Mouse (Mus musculus) CH12.LX (cell line): ENCODE results near the gene Hist1h2bn. TPM values are rescaled to one million over a fixed set of nuclear protein-coding genes. Genes with fewer than 3 reads are reported as not detected.
"Not testable (repeated sequence)": the region's sequence is repeated elsewhere in the genome, so short reads cannot be mapped to it uniquely, and the experiment has no call there.

Source experiments
- DNase-seq: peaks from one replicate; pipeline ENCODE4 v3.0.0-alpha.2; 2013; ENCODE audit errors: extremely low read depth
- H3K27ac ChIP-seq: 2 replicates; pipeline ENCODE4 v1.5.1; 2012; ENCODE audit warnings: low read depth, mild to moderate bottlenecking, control low read depth, moderate library complexity; ENCODE audit not compliant: insufficient read depth
- H3K27me3 ChIP-seq: replicated peaks from 2 replicates; pipeline ENCODE3; 2012; ENCODE audit warnings: inconsistent platforms
- H3K36me3 ChIP-seq, 2 experiments: replicated peaks in 1 of 2; 2 replicates each; pipeline versions ENCODE3 to v1.6.1; 2012; ENCODE audit warnings: inconsistent platforms in 1 of 2, low read length in 1 of 2, mild to moderate bottlenecking in 1 of 2, mixed read lengths in 1 of 2, moderate library complexity in 1 of 2; ENCODE audit not compliant: control insufficient read depth in 1 of 2, insufficient read depth in 1 of 2
- H3K4me1 ChIP-seq, 2 experiments: 2 replicates each; pipeline ENCODE4 v1.6.1; 2012; ENCODE audit warnings: inconsistent platforms in 1 of 2, moderate library complexity in 1 of 2; ENCODE audit not compliant: insufficient read depth in 2 of 2, control insufficient read depth in 1 of 2
- H3K4me2 ChIP-seq: 2 replicates; pipeline ENCODE4 v1.6.1; 2012; ENCODE audit warnings: low read depth, mild to moderate bottlenecking, control low read depth; ENCODE audit not compliant: poor library complexity, insufficient read depth, severe bottlenecking
- H3K4me3 ChIP-seq, 3 experiments: fragments of 150-350 bp in 1 of 3; sonication (generic) in 1 of 3; replicated peaks in 1 of 3; 2 replicates each; pipeline versions ENCODE3 to v1.5.1; 2011 to 2012; ENCODE audit warnings: low read depth in 2 of 3, low read length in 2 of 3, mild to moderate bottlenecking in 2 of 3, moderate library complexity in 2 of 3, control low read depth in 1 of 3, improper control_type of control experiment in 1 of 3, inconsistent platforms in 1 of 3, mixed read lengths in 1 of 3; ENCODE audit not compliant: poor library complexity in 1 of 3
- H3K79me2 ChIP-seq: replicated peaks from 2 replicates; pipeline ENCODE4 v1.6.1; 2012; ENCODE audit warnings: mild to moderate bottlenecking, moderate library complexity; ENCODE audit not compliant: control insufficient read depth, poor library complexity, insufficient read depth, severe bottlenecking; ENCODE audit errors: extremely low read depth
- H3K9ac ChIP-seq: 2 replicates; pipeline ENCODE4 v1.6.1; 2012; ENCODE audit warnings: low read depth, mild to moderate bottlenecking, control low read depth, moderate library complexity; ENCODE audit not compliant: insufficient read depth
- H3K9me3 ChIP-seq: replicated peaks from 2 replicates; pipeline ENCODE3; 2012; ENCODE audit warnings: low read length, inconsistent platforms, mixed read lengths
- BHLHE40 ChIP-seq: IDR thresholded peaks from 2 replicates; pipeline ENCODE4 v1.6.1; 2011; ENCODE audit warnings: mild to moderate bottlenecking, low read depth, low read length, improper control_type of control experiment
- CHD1 ChIP-seq: IDR thresholded peaks from 2 replicates; pipeline ENCODE4 v1.6.1; 2012; ENCODE audit warnings: low read depth, low read length, improper control_type of control experiment, inconsistent platforms
- CHD2 ChIP-seq: IDR thresholded peaks from 2 replicates; pipeline ENCODE4 v1.6.1; 2011; ENCODE audit warnings: low read length, improper control_type of control experiment
- E2F4 ChIP-seq: IDR thresholded peaks from 2 replicates; pipeline ENCODE4 v1.6.1; 2011; ENCODE audit warnings: low read depth, low read length, improper control_type of control experiment; ENCODE audit not compliant: insufficient replicate concordance
- ELF1 ChIP-seq: IDR thresholded peaks from 2 replicates; pipeline ENCODE4 v1.6.1; 2014; ENCODE audit warnings: low read depth, mild to moderate bottlenecking, inconsistent platforms, low read length, improper control_type of control experiment
- GABPA ChIP-seq: IDR thresholded peaks from 2 replicates; pipeline ENCODE4 v1.6.1; 2012; ENCODE audit warnings: low read depth, low read length, improper control_type of control experiment, inconsistent platforms; ENCODE audit not compliant: insufficient replicate concordance
- HCFC1 ChIP-seq: IDR thresholded peaks from 2 replicates; pipeline ENCODE4 v1.6.1; 2012; ENCODE audit warnings: low read depth, mild to moderate bottlenecking, inconsistent platforms, low read length, improper control_type of control experiment
- IRF4 ChIP-seq: IDR thresholded peaks from 2 replicates; pipeline ENCODE4 v1.6.1; 2014; ENCODE audit warnings: low read depth, mild to moderate bottlenecking, inconsistent platforms, low read length, improper control_type of control experiment
- KAT2A ChIP-seq: IDR thresholded peaks from 2 replicates; pipeline ENCODE4 v1.6.1; 2012; ENCODE audit warnings: low read length, improper control_type of control experiment, inconsistent platforms; ENCODE audit not compliant: insufficient replicate concordance
- MAFK ChIP-seq: IDR thresholded peaks from 2 replicates; pipeline ENCODE4 v1.6.1; 2011; ENCODE audit warnings: low read length, improper control_type of control experiment; ENCODE audit not compliant: insufficient replicate concordance
- MAZ ChIP-seq: IDR thresholded peaks from 2 replicates; pipeline ENCODE4 v1.6.1; 2012; ENCODE audit warnings: low read depth, mild to moderate bottlenecking, inconsistent platforms, low read length, improper control_type of control experiment, moderate library complexity
- MEF2A ChIP-seq: IDR thresholded peaks from 2 replicates; pipeline ENCODE4 v1.6.1; 2014; ENCODE audit warnings: low read depth, mild to moderate bottlenecking, inconsistent platforms, low read length, improper control_type of control experiment, borderline replicate concordance
- MXI1 ChIP-seq: IDR thresholded peaks from 2 replicates; pipeline ENCODE4 v1.6.1; 2011; ENCODE audit warnings: mild to moderate bottlenecking, low read depth, low read length, improper control_type of control experiment
- NELFE ChIP-seq: IDR thresholded peaks from 2 replicates; pipeline ENCODE4 v1.6.1; 2011; ENCODE audit warnings: low read depth, low read length, improper control_type of control experiment
- POLR2A ChIP-seq: IDR thresholded peaks from 2 replicates; pipeline ENCODE4 v1.6.1; 2011; ENCODE audit warnings: low read depth, mild to moderate bottlenecking, improper control_type of control experiment, low read length
- RCOR1 ChIP-seq: conservative IDR thresholded peaks from 2 replicates; pipeline ENCODE4 v1.6.1; 2012; ENCODE audit warnings: low read depth, mild to moderate bottlenecking, inconsistent platforms, low read length, improper control_type of control experiment
- SIN3A ChIP-seq: IDR thresholded peaks from 2 replicates; pipeline ENCODE4 v1.6.1; 2012; ENCODE audit warnings: low read length, improper control_type of control experiment, inconsistent platforms
- TBP ChIP-seq: conservative IDR thresholded peaks from 2 replicates; pipeline ENCODE4 v1.6.1; 2011; ENCODE audit warnings: low read depth, low read length, improper control_type of control experiment
- TCF12 ChIP-seq: IDR thresholded peaks from 2 replicates; pipeline ENCODE4 v1.6.1; 2014; ENCODE audit warnings: low read depth, mild to moderate bottlenecking, inconsistent platforms, low read length, improper control_type of control experiment
- UBTF ChIP-seq: IDR thresholded peaks from 2 replicates; pipeline ENCODE4 v1.6.1; 2012; ENCODE audit warnings: low read depth, mild to moderate bottlenecking, inconsistent platforms, low read length, improper control_type of control experiment, moderate library complexity
- USF2 ChIP-seq: conservative IDR thresholded peaks from 2 replicates; pipeline ENCODE4 v1.6.1; 2011; ENCODE audit warnings: low read depth, low read length, improper control_type of control experiment
- ZMIZ1 ChIP-seq: IDR thresholded peaks from 2 replicates; pipeline ENCODE4 v1.6.1; 2012; ENCODE audit warnings: low read depth, mild to moderate bottlenecking, inconsistent platforms, low read length, improper control_type of control experiment
- dilution Hi-C: fragments of 300-500 bp; cut with MboI; formaldehyde crosslinking; loops from 2 replicates; pipeline ENCODE4 v1.14.3; 2020; ENCODE audit warnings: low sequenced_read_pairs; ENCODE audit not compliant: extremely low pct_unique_long_range_greater_than_20kb, extremely low pct_ligation_motif_present
- in situ Hi-C: fragments of 300-500 bp; cut with MboI; formaldehyde crosslinking; loops from 3 replicates; pipeline ENCODE4 v1.14.3; 2019; ENCODE audit warnings: low sequenced_read_pairs, low pct_ligation_motif_present, low pct_unique_long_range_greater_than_20kb, mixed read lengths
- polyA plus RNA-seq: library from polyadenylated mRNA; unstranded; fragments of >175 nt; gene quantifications from 2 replicates; pipeline ENCODE4 v1.2.1, GENCODE M21; 2012; ENCODE audit warnings: low read depth; ENCODE audit not compliant: insufficient read length
- total RNA-seq, 2 experiments: library from RNA; depleted of rRNA; stranded (reverse); fragments of 300-350 nt in 1 of 2; fragments of >200 nt in 1 of 2; gene quantifications; 2 replicates each; pipeline ENCODE4 v1.2.3; 2012 to 2014

The Hist1h2bn gene
- total and polyA plus RNA-seq, 3 experiments = 2.6 to 1,563 (median 24.0) TPM

DNA sequence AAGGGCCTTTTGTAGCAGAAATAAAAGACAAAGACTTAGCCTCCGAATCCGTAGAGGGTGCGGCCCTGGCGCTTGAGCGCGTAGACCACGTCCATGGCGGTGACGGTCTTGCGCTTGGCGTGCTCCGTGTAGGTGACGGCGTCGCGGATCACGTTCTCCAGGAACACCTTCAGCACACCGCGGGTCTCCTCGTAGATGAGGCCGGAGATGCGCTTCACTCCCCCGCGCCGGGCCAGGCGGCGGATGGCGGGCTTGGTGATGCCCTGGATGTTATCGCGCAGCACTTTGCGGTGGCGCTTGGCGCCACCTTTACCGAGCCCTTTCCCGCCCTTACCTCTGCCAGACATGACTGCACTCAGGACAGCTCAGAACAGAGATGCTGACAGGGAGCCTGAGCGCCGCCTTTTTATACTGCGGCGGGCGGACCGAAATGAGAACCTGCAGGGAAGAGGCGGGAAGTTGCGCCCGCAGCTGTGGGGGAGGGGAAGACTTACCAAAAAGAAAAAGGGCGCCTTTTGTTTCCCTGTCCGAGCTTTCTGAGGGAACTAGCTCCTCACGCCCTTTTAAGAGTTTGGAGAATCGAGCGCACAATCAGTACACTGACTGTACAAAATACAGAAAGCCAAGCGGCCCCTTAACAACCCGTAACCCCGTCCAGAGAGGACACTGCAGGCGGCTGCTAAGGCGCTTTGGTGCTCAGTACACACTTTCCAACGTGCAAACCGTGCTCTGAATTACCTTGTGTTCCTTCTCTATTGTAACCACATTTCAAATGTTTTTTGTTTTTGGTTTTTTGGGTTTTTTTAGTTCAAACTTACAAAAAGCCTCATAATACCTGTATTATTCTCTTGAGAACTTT is 3.5 kb upstream of the Hist1h2bn start, which contains the start of gene Hist1h4k:
Hist1h4k (minus strand) TSS at position 347 of the 859 bp plus-strand sequence.
- Histone ChIP-seq H3K4me1 (peaks cover 0 to 19% of the 10 kb centered on the region in 2 experiments; a peak in 2 of 4 replicates), H3K4me3 (peak within 1 kb of the TSS; percentile 53 to 69 (median 55)), H3K9ac (peak within 1 kb of the TSS; percentile 92), H3K4me2 (peak within 1 kb of the TSS; percentile 96), H3K27ac (peak within 1 kb of the TSS; percentile 93)
- H3K36me3 ChIP-seq, H3K9me3 ChIP-seq, dilution Hi-C loops, H3K27me3 ChIP-seq, in situ Hi-C loops, H3K79me2 ChIP-seq: not testable (repeated sequence)
- peak; percentile 46; the same call in 1 of the 2 replicates for TF ChIP-seq ELF1
- TF ChIP-seq SIN3A = peak; percentile 96
- peak; percentile 82 for TF ChIP-seq HCFC1
- TF ChIP-seq KAT2A = 0 out of 2 replicates have a peak, but pooled peaks have one; percentile 64
- TF ChIP-seq E2F4 = peak; percentile 91
- peak; percentile 67 for TF ChIP-seq MEF2A
- peak; percentile 95 for TF ChIP-seq TBP
- TF ChIP-seq UBTF = peak; percentile 97
- peak; percentile 84 for TF ChIP-seq MXI1
- TF ChIP-seq MAZ = 0 out of 2 replicates have a peak, but pooled peaks have one; percentile 64
- TF ChIP-seq ZMIZ1 = peak; percentile 100
- peak; percentile 55 for TF ChIP-seq BHLHE40
- TF ChIP-seq NELFE = peak; percentile 99
- peak; percentile 41; the same call in 1 of the 2 replicates for TF ChIP-seq MAFK
- TF ChIP-seq CHD2 = peak; percentile 82
- peak; percentile 86 for TF ChIP-seq CHD1
- peak; percentile 97 for TF ChIP-seq RCOR1
- peak; percentile 92 for TF ChIP-seq TCF12
- peak; percentile 64 for TF ChIP-seq IRF4
- peak; percentile 96 for TF ChIP-seq POLR2A
- DNase-seq = peak; percentile 93

- in situ Hi-C loops = no loop called here
- H3K9me3 ChIP-seq = no peaks in the 10 kb centered on the region
- peak overlapping the region; percentile 85; the same call in 1 of the 2 replicates for H3K27ac ChIP-seq
- no peaks in the 10 kb centered on the region for H3K27me3 ChIP-seq
- dilution Hi-C loops = no loop called here
- TF ChIP-seq RCOR1 = no peak
- no peak for TF ChIP-seq USF2
- no peak for TF ChIP-seq HCFC1
- no peak for TF ChIP-seq GABPA
- TF ChIP-seq IRF4 = no peak
- TF ChIP-seq TBP = no peak
- H3K4me2 ChIP-seq = 0 out of 2 replicates have a peak overlapping the region, but pooled peaks have one; percentile 82
- no peaks in the 10 kb centered on the region for H3K79me2 ChIP-seq
- peaks cover 0 to 26% of the 10 kb centered on the region in 2 experiments; a peak in 2 of 4 replicates for H3K4me1 ChIP-seq
- peak overlapping the region; percentile 92 for H3K9ac ChIP-seq
- DNase-seq = peak; percentile 33
- H3K4me3 ChIP-seq = no peak overlapping the region
- no peaks in the 10 kb centered on the region for H3K36me3 ChIP-seq
These were observed 2.5 kb upstream of the Hist1h2bn start for GRCm38 (mm10) chr13:21751417-21751816.
